Mouse (Mus musculus): ENCODE results near the gene 1500011B03Rik. TPM values are rescaled to one million over a fixed set of nuclear protein-coding genes. Genes with fewer than 3 reads are reported as not detected.
A peak's percentile ranks its signal among the peaks of the same experiment; 100 is the strongest.
"Not testable (repeated sequence)": the region's sequence is repeated elsewhere in the genome, so short reads cannot be mapped to it uniquely, and the experiment has no call there.

The 1500011B03Rik gene
- polyA plus RNA-seq, 1 experiment from 2014 or later = 39.0 TPM

- H3K9me3 ChIP-seq (replicated peaks); H3K4me2 ChIP-seq; H3K27me3 ChIP-seq; H3K27ac ChIP-seq; H3K9ac ChIP-seq; H3K4me1 ChIP-seq (replicated peaks); ATAC-seq (replicated peaks; ENCODE audit: insufficient number of reproducible peaks, insufficient read depth, low FRiP score, low read depth); H3K4me3 ChIP-seq; H3K36me3 ChIP-seq: not testable (repeated sequence)
- WGBS = 65% methylated on average over 5 of the region's 5 CpGs
Measured at GRCm38 (mm10) chr5:114840481-114840880, 17.2 kb upstream of the 1500011B03Rik start.

- no peak overlapping the region for H3K4me3 ChIP-seq
- H3K27ac ChIP-seq = no peak overlapping the region
- H3K4me2 ChIP-seq = no peak overlapping the region
- no peaks in the 10 kb centered on the region for H3K9me3 ChIP-seq (replicated peaks)
- H3K4me1 ChIP-seq (replicated peaks) = peaks cover 3% of the 10 kb centered on the region; the same call in 1 of the 2 replicates
- no peak for ATAC-seq (replicated peaks; ENCODE audit: insufficient number of reproducible peaks, insufficient read depth, low FRiP score, low read depth)
- no peak overlapping the region for H3K9ac ChIP-seq
- WGBS = 31% methylated on average over 12 of the region's 12 CpGs
- H3K36me3 ChIP-seq = no peaks in the 10 kb centered on the region
- no peaks in the 10 kb centered on the region for H3K27me3 ChIP-seq
Measured at GRCm38 (mm10) chr5:114836886-114837285, 13.6 kb upstream of the 1500011B03Rik start.

GRCm38 (mm10) chr5:114829740-114830139 is 6.5 kb upstream of the 1500011B03Rik start:
- Histone ChIP-seq H3K27me3 (no peaks in the 10 kb centered on the region), H3K4me2 (no peak overlapping the region), H3K4me3 (no peak overlapping the region), H3K4me1 (replicated peaks) (peaks cover 7% of the 10 kb centered on the region), H3K36me3 (no peaks in the 10 kb centered on the region), H3K27ac (no peak overlapping the region), H3K9me3 (replicated peaks) (no peaks in the 10 kb centered on the region), H3K9ac (no peak overlapping the region)
- no peak for ATAC-seq (replicated peaks; ENCODE audit: insufficient number of reproducible peaks, insufficient read depth, low FRiP score, low read depth)
- 65% methylated on average over 3 of the region's 3 CpGs for WGBS

GRCm38 (mm10) chr5:114827427-114827826 is 4.2 kb upstream of the 1500011B03Rik start:
- Histone ChIP-seq H3K27me3 (no peaks in the 10 kb centered on the region), H3K4me3 (no peak overlapping the region), H3K9me3 (replicated peaks) (no peaks in the 10 kb centered on the region), H3K4me2 (no peak overlapping the region), H3K36me3 (no peaks in the 10 kb centered on the region), H3K4me1 (replicated peaks) (peaks cover 7% of the 10 kb centered on the region), H3K9ac (no peak overlapping the region), H3K27ac (no peak overlapping the region)
- ATAC-seq (replicated peaks; ENCODE audit: insufficient number of reproducible peaks, insufficient read depth, low FRiP score, low read depth) = no peak
- WGBS = 84% methylated on average over 12 of the region's 12 CpGs

- Histone ChIP-seq H3K4me3 (peak overlapping the region; percentile 46), H3K27me3 (no peaks in the 10 kb centered on the region), H3K27ac (peak overlapping the region; percentile 45; the same call in 1 of the 2 replicates), H3K4me2 (peak overlapping the region; percentile 80), H3K4me1 (replicated peaks) (peaks cover 7% of the 10 kb centered on the region), H3K9ac (peak overlapping the region; percentile 43), H3K36me3 (no peaks in the 10 kb centered on the region), H3K9me3 (replicated peaks) (no peaks in the 10 kb centered on the region)
- peak; percentile 86 for ATAC-seq (replicated peaks; ENCODE audit: insufficient number of reproducible peaks, insufficient read depth, low FRiP score, low read depth)
- 7% methylated on average over 27 of the region's 27 CpGs for WGBS
Measured at GRCm38 (mm10) chr5:114825978-114826691, 2.9 kb upstream of the 1500011B03Rik start.

GRCm38 (mm10) chr5:114824197-114824596 is 929 bp upstream of the 1500011B03Rik start:
- no peaks in the 10 kb centered on the region for H3K27me3 ChIP-seq
- peaks cover 7% of the 10 kb centered on the region for H3K4me1 ChIP-seq (replicated peaks)
- WGBS = 19% methylated on average over 9 of the region's 9 CpGs
- H3K4me2 ChIP-seq = peak overlapping the region; percentile 31; the same call in 1 of the 2 replicates
- H3K36me3 ChIP-seq = no peaks in the 10 kb centered on the region
- H3K4me3 ChIP-seq = peak overlapping the region; percentile 17
- H3K27ac ChIP-seq = no peak overlapping the region
- no peak for ATAC-seq (replicated peaks; ENCODE audit: insufficient number of reproducible peaks, insufficient read depth, low FRiP score, low read depth)
- no peaks in the 10 kb centered on the region for H3K9me3 ChIP-seq (replicated peaks)
- H3K9ac ChIP-seq = no peak overlapping the region

GRCm38 (mm10) chr5:114818124-114818523 is 5.1 kb downstream of the 1500011B03Rik start:
- Histone ChIP-seq H3K4me1 (replicated peaks) (no peaks in the 10 kb centered on the region), H3K36me3 (no peaks in the 10 kb centered on the region), H3K27me3 (no peaks in the 10 kb centered on the region), H3K27ac (no peak overlapping the region), H3K9me3 (replicated peaks) (no peaks in the 10 kb centered on the region), H3K4me2 (no peak overlapping the region), H3K9ac (no peak overlapping the region), H3K4me3 (no peak overlapping the region)
- 77% methylated on average over 11 of the region's 11 CpGs for WGBS
- ATAC-seq (replicated peaks; ENCODE audit: insufficient number of reproducible peaks, insufficient read depth, low FRiP score, low read depth) = no peak

- H3K4me1 ChIP-seq (replicated peaks) = no peaks in the 10 kb centered on the region
- no peak overlapping the region for H3K27ac ChIP-seq
- ATAC-seq (replicated peaks; ENCODE audit: insufficient number of reproducible peaks, insufficient read depth, low FRiP score, low read depth) = no peak
- H3K27me3 ChIP-seq = no peaks in the 10 kb centered on the region
- no peak overlapping the region for H3K4me2 ChIP-seq
- H3K4me3 ChIP-seq = no peak overlapping the region
- H3K9ac ChIP-seq = no peak overlapping the region
- WGBS = 71% methylated on average over 6 of the region's 6 CpGs
- no peaks in the 10 kb centered on the region for H3K36me3 ChIP-seq
- no peaks in the 10 kb centered on the region for H3K9me3 ChIP-seq (replicated peaks)
Measured at GRCm38 (mm10) chr5:114816599-114816998, 6.7 kb downstream of the 1500011B03Rik start.

- ATAC-seq (replicated peaks; ENCODE audit: insufficient number of reproducible peaks, insufficient read depth, low FRiP score, low read depth) = peak; percentile 83
- H3K36me3 ChIP-seq = no peaks in the 10 kb centered on the region
- H3K9ac ChIP-seq = peak overlapping the region; percentile 80
- peak overlapping the region; percentile 86 for H3K4me3 ChIP-seq
- no peaks in the 10 kb centered on the region for H3K9me3 ChIP-seq (replicated peaks)
- WGBS = under 1% methylated on average over 49 of the region's 50 CpGs
- peak overlapping the region; percentile 79 for H3K27ac ChIP-seq
- no peaks in the 10 kb centered on the region for H3K27me3 ChIP-seq
- peak overlapping the region; percentile 71 for H3K4me2 ChIP-seq
- 0 out of 2 replicates have a peak, but pooled peaks cover 4% of the 10 kb centered on the region for H3K4me1 ChIP-seq (replicated peaks)
Measured at GRCm38 (mm10) chr5:114813525-114814181, 9.6 kb downstream of the 1500011B03Rik start.

- H3K27ac ChIP-seq = no peak overlapping the region
- no peak overlapping the region for H3K4me3 ChIP-seq
- H3K4me1 ChIP-seq (replicated peaks) = peaks cover 35% of the 10 kb centered on the region
- no peak for ATAC-seq (replicated peaks; ENCODE audit: insufficient number of reproducible peaks, insufficient read depth, low FRiP score, low read depth)
- no peaks in the 10 kb centered on the region for H3K27me3 ChIP-seq
- 0 out of 2 replicates have a peak, but pooled peaks cover under 1% of the 10 kb centered on the region for H3K36me3 ChIP-seq
- H3K9ac ChIP-seq = no peak overlapping the region
- H3K9me3 ChIP-seq (replicated peaks) = no peaks in the 10 kb centered on the region
- H3K4me2 ChIP-seq = no peak overlapping the region
- 86% methylated on average over 5 of the region's 5 CpGs for WGBS
Measured at GRCm38 (mm10) chr5:114809826-114810225, 13.4 kb downstream of the 1500011B03Rik start.

- WGBS = 74% methylated on average over 10 of the region's 10 CpGs
- Histone ChIP-seq H3K4me1 (replicated peaks) (peaks cover 35% of the 10 kb centered on the region), H3K9me3 (replicated peaks) (no peaks in the 10 kb centered on the region)
Measured at GRCm38 (mm10) chr5:114809181-114809756, 14.0 kb downstream of the 1500011B03Rik start.

More at GRCm38 (mm10) chr5:114809181-114809756, 14.0 kb downstream of the 1500011B03Rik start:
- H3K4me3 ChIP-seq = no peak overlapping the region
- no peak overlapping the region for H3K4me2 ChIP-seq
- no peaks in the 10 kb centered on the region for H3K27me3 ChIP-seq
- H3K27ac ChIP-seq = 0 out of 2 replicates have a peak overlapping the region, but pooled peaks have one; percentile 5
- peaks cover 6% of the 10 kb centered on the region for H3K36me3 ChIP-seq
- no peak for ATAC-seq (replicated peaks; ENCODE audit: insufficient number of reproducible peaks, insufficient read depth, low FRiP score, low read depth)
- H3K9ac ChIP-seq = no peak overlapping the region
